Mouse (Mus musculus) heart, embryonic 10.5 days (tissue): ENCODE data around the gene Adgrb2. TPM values are rescaled to one million over a fixed set of nuclear protein-coding genes. Genes with fewer than 3 reads are reported as not detected.

ENCODE experiments used
- DNase-seq: peaks from one replicate; pipeline ENCODE4 v3.0.0-alpha.2; 2017; ENCODE audit warnings: low spot score
- H3K27ac ChIP-seq: fragments of 300-500 bp; sonication (generic); 2 replicates; pipeline ENCODE4 v1.5.1; 2016; ENCODE audit warnings: mild to moderate bottlenecking
- H3K27me3 ChIP-seq: fragments of 300-500 bp; sonication (generic); 2 replicates; pipeline ENCODE4 v1.6.1; 2016; ENCODE audit warnings: mild to moderate bottlenecking; ENCODE audit not compliant: poor library complexity, insufficient read depth, severe bottlenecking
- H3K36me3 ChIP-seq: fragments of 300-500 bp; sonication (generic); 2 replicates; pipeline ENCODE4 v1.6.1; 2016; ENCODE audit warnings: mild to moderate bottlenecking, moderate library complexity
- H3K4me1 ChIP-seq: fragments of 300-500 bp; sonication (generic); 2 replicates; pipeline ENCODE4 v1.6.1; 2016; ENCODE audit warnings: mild to moderate bottlenecking
- H3K4me3 ChIP-seq: fragments of 300-500 bp; sonication (generic); 2 replicates; pipeline ENCODE4 v1.5.1; 2016; ENCODE audit warnings: mild to moderate bottlenecking, moderate library complexity
- H3K9me3 ChIP-seq: fragments of 300-500 bp; sonication (generic); 2 replicates; pipeline ENCODE4 v1.6.1; 2016; ENCODE audit warnings: mild to moderate bottlenecking, moderate library complexity
- WGBS: fragments of 180-500 bp; shearing (Covaris S2); methylation state at CpG from one replicate; pipeline ENCODE4 v1.1.7; 2016; 5-methylcytosine and 5-hydroxymethylcytosine counted together
- polyA plus RNA-seq: library from polyadenylated mRNA; unstranded; fragments of >200 nt; fragmentation: Nextera tagmentation; extraction: Ambion mirVana; gene quantifications from 2 replicates; pipeline ENCODE4 v1.2.1, GENCODE M21; 2016

The Adgrb2 gene
- polyA plus RNA-seq, 1 experiment from 2014 or later = 3.1 TPM

- Histone ChIP-seq H3K27ac (no peak overlapping the region), H3K36me3 (no peaks in the 10 kb centered on the region), H3K9me3 (no peaks in the 10 kb centered on the region), H3K27me3 (peaks cover 37% of the 10 kb centered on the region; the same call in 1 of the 2 replicates), H3K4me3 (no peak overlapping the region), H3K4me1 (no peaks in the 10 kb centered on the region)
- WGBS = 72% methylated on average over 3 of the region's 3 CpGs
- no peak for DNase-seq
Observed at GRCm38 (mm10) chr4:130070523-130070922, 85.9 kb downstream of the Adgrb2 start.

- Histone ChIP-seq H3K27ac (no peak overlapping the region), H3K4me1 (no peaks in the 10 kb centered on the region; the same call in 1 of the 2 replicates), H3K4me3 (no peak overlapping the region), H3K36me3 (no peaks in the 10 kb centered on the region), H3K9me3 (no peaks in the 10 kb centered on the region), H3K27me3 (peaks cover 44% of the 10 kb centered on the region)
- 79% methylated on average over 2 of the region's 2 CpGs for WGBS
- DNase-seq = no peak
Observed at GRCm38 (mm10) chr4:130071758-130072157, 87.1 kb downstream of the Adgrb2 start.

Other genes with a start within 250 kb of the Adgrb2 start
- 93.7 and 115 TPM in 2 replicates for gene Khdrbs1, start 242.6 kb upstream of the Adgrb2 start, polyA plus RNA-seq
- gene Ptp4a2, start 173.7 kb upstream of the Adgrb2 start, polyA plus RNA-seq = 348 and 351 TPM in 2 replicates
- gene Spocd1, start 55.6 kb upstream of the Adgrb2 start, polyA plus RNA-seq = 0.46 and 0.59 TPM in 2 replicates
- 11.0 and 11.7 TPM in 2 replicates for gene Col16a1, start 63.0 kb downstream of the Adgrb2 start, polyA plus RNA-seq
- 60.5 and 66.1 TPM in 2 replicates for gene Pef1, start 117.7 kb downstream of the Adgrb2 start, polyA plus RNA-seq
- gene Hcrtr1, start 154.5 kb downstream of the Adgrb2 start, polyA plus RNA-seq = 0.12 and 0.43 TPM in 2 replicates
- 39.0 and 45.2 TPM in 2 replicates for gene Tinagl1, start 190.3 kb downstream of the Adgrb2 start, polyA plus RNA-seq
- not detected in 2 replicates for gene Gm853, start 237.5 kb downstream of the Adgrb2 start, polyA plus RNA-seq